Mouse (Mus musculus) hindbrain, postnatal 0 days (tissue): Measurements from ENCODE around the gene Snrnp35. TPM values are rescaled to one million over a fixed set of nuclear protein-coding genes. Genes with fewer than 3 reads are reported as not detected.

ENCODE experiments used
- ATAC-seq: fragments of 200-750 bp; cut with Nextera tagmentation; 2 replicates; pipeline ENCODE4 v1.8.0; 2017; ENCODE audit warnings: mild to moderate bottlenecking, moderate TSS enrichment, moderate library complexity
- DNase-seq: peaks from one replicate; pipeline ENCODE4 v3.0.0-alpha.2; 2015; ENCODE audit warnings: low spot score
- H3K27ac ChIP-seq: fragments of 300-500 bp; sonication (generic); 2 replicates; pipeline ENCODE4 v1.5.1; 2014; ENCODE audit warnings: mild to moderate bottlenecking
- H3K27me3 ChIP-seq: fragments of 300-500 bp; sonication (generic); 2 replicates; pipeline ENCODE4 v1.6.1; 2014; ENCODE audit warnings: low read length, mixed read lengths; ENCODE audit not compliant: insufficient read depth
- H3K36me3 ChIP-seq: fragments of 300-500 bp; sonication (generic); 2 replicates; pipeline ENCODE4 v1.6.1; 2014; ENCODE audit warnings: low read length, mixed read lengths; ENCODE audit not compliant: insufficient read depth
- H3K4me1 ChIP-seq: fragments of 300-500 bp; sonication (generic); 2 replicates; pipeline ENCODE4 v1.6.1; 2014; ENCODE audit warnings: antibody characterized with exemption, low read length, mixed read lengths; ENCODE audit not compliant: insufficient read depth
- H3K4me2 ChIP-seq: fragments of 300-500 bp; sonication (generic); 2 replicates; pipeline ENCODE4 v1.6.1; 2014; ENCODE audit warnings: low read depth, mild to moderate bottlenecking, low read length, moderate library complexity, mixed read lengths
- H3K4me3 ChIP-seq: fragments of 300-500 bp; sonication (generic); 2 replicates; pipeline ENCODE4 v1.5.1; 2014; ENCODE audit warnings: low read length
- H3K9ac ChIP-seq: fragments of 300-500 bp; sonication (generic); replicated peaks from 2 replicates; pipeline ENCODE4 v1.6.1; 2014; ENCODE audit warnings: mild to moderate bottlenecking, low read length, moderate library complexity, mixed read lengths
- H3K9me3 ChIP-seq: fragments of 300-500 bp; sonication (generic); 2 replicates; pipeline ENCODE4 v1.6.1; 2016; ENCODE audit warnings: low read length, mixed read lengths
- CTCF ChIP-seq: IDR thresholded peaks from 2 replicates; pipeline ENCODE4 v1.5.1; 2016; ENCODE audit warnings: antibody characterized with exemption, control low read depth, low read depth
- WGBS: fragments of 180-500 bp; shearing (Covaris S2); extraction: QIAGEN DNeasy Blood & Tissue Kit; methylation state at CpG from one replicate; pipeline ENCODE4 v1.1.7; 2014; 5-methylcytosine and 5-hydroxymethylcytosine counted together
- polyA plus RNA-seq: library from polyadenylated mRNA; unstranded; fragments of >200 nt; fragmentation: Nextera tagmentation; extraction: Ambion mirVana; gene quantifications from 2 replicates; pipeline ENCODE4 v1.2.1, GENCODE M21; 2015
- total RNA-seq: library from RNA; depleted of rRNA; stranded (reverse); fragments of >200 nt; gene quantifications from 2 replicates; pipeline ENCODE4 v1.2.3, GENCODE M21; 2014

Snrnp35 gene
- total and polyA plus RNA-seq, 2 experiments from 2014 or later, result 4.0 to 13.9 TPM

- DNase-seq, result no peak
- H3K4me2 ChIP-seq, result peak overlapping the region; percentile 70
- 10% methylated on average over 14 of the region's 14 CpGs for WGBS
Measured at GRCm38 (mm10) chr5:124531583-124531930, 48.6 kb downstream of the Snrnp35 start.

GRCm38 (mm10) chr5:124532451-124532850, 49.5 kb downstream of the Snrnp35 start:
- Histone ChIP-seq H3K4me1 (peaks cover 4% of the 10 kb centered on the region), H3K9me3 (no peaks in the 10 kb centered on the region), H3K27ac (no peak overlapping the region), H3K27me3 (no peaks in the 10 kb centered on the region), H3K4me3 (no peak overlapping the region), H3K4me2 (no peak overlapping the region), H3K36me3 (no peaks in the 10 kb centered on the region), H3K9ac (no peak overlapping the region)
- WGBS, result 43% methylated on average over 7 of the region's 7 CpGs
- no peak for ATAC-seq
- TF ChIP-seq CTCF, result no peak
- DNase-seq, result no peak

More at GRCm38 (mm10) chr5:124531583-124531930, 48.6 kb downstream of the Snrnp35 start:
- H3K9me3 ChIP-seq, result no peaks in the 10 kb centered on the region
- ATAC-seq, result no peak
- H3K4me3 ChIP-seq, result peak overlapping the region; percentile 68
- no peak for TF ChIP-seq CTCF
- peak overlapping the region; percentile 85 for H3K27ac ChIP-seq
- H3K36me3 ChIP-seq, result no peaks in the 10 kb centered on the region
- H3K27me3 ChIP-seq, result no peaks in the 10 kb centered on the region
- H3K9ac ChIP-seq, result peak overlapping the region; percentile 57
- H3K4me1 ChIP-seq, result peaks cover 4% of the 10 kb centered on the region

GRCm38 (mm10) chr5:124535016-124535415, 52.1 kb downstream of the Snrnp35 start:
- H3K9ac ChIP-seq, result no peak overlapping the region

GRCm38 (mm10) chr5:124536776-124537175, 53.8 kb downstream of the Snrnp35 start:
- 0 out of 2 replicates have a peak overlapping the region, but pooled peaks have one; percentile 7 for H3K4me3 ChIP-seq
- peaks cover under 1% of the 10 kb centered on the region; the same call in 1 of the 2 replicates for H3K4me1 ChIP-seq
- H3K9ac ChIP-seq, result peak overlapping the region; percentile 7; the same call in 1 of the 2 replicates
- WGBS, result 9% methylated on average over 17 of the region's 17 CpGs
- H3K9me3 ChIP-seq, result no peaks in the 10 kb centered on the region
- H3K4me2 ChIP-seq, result peak overlapping the region; percentile 43
- H3K27ac ChIP-seq, result no peak overlapping the region
- peak; percentile 13; the same call in 1 of the 2 replicates for TF ChIP-seq CTCF
- H3K36me3 ChIP-seq, result no peaks in the 10 kb centered on the region
- DNase-seq, result peak; percentile 12
- H3K27me3 ChIP-seq, result no peaks in the 10 kb centered on the region
- no peak for ATAC-seq

More at GRCm38 (mm10) chr5:124535016-124535415, 52.1 kb downstream of the Snrnp35 start:
- H3K36me3 ChIP-seq, result no peaks in the 10 kb centered on the region
- no peak for TF ChIP-seq CTCF
- H3K27ac ChIP-seq, result no peak overlapping the region
- H3K4me1 ChIP-seq, result peaks cover 4% of the 10 kb centered on the region
- H3K4me3 ChIP-seq, result no peak overlapping the region
- no peaks in the 10 kb centered on the region for H3K27me3 ChIP-seq
- ATAC-seq, result no peak
- H3K4me2 ChIP-seq, result no peak overlapping the region
- no peak for DNase-seq
- no peaks in the 10 kb centered on the region for H3K9me3 ChIP-seq
- WGBS, result 70% methylated on average over 5 of the region's 5 CpGs

GRCm38 (mm10) chr5:124538813-124539792, 56.2 kb downstream of the Snrnp35 start:
- Histone ChIP-seq H3K27ac (no peak overlapping the region), H3K9me3 (no peaks in the 10 kb centered on the region), H3K4me3 (no peak overlapping the region), H3K4me2 (no peak overlapping the region), H3K4me1 (no peaks in the 10 kb centered on the region; the same call in 1 of the 2 replicates), H3K9ac (no peak overlapping the region), H3K27me3 (no peaks in the 10 kb centered on the region), H3K36me3 (peaks cover 2% of the 10 kb centered on the region; the same call in 1 of the 2 replicates)
- ATAC-seq (no peak), DNase-seq (peak; percentile 51)
- TF ChIP-seq CTCF, result peak; percentile 50
- WGBS, result 76% methylated on average over 15 of the region's 16 CpGs

GRCm38 (mm10) chr5:124539905-124540304, 57.0 kb downstream of the Snrnp35 start:
- H3K4me3 ChIP-seq, result peak overlapping the region; percentile 63; the same call in 1 of the 2 replicates
- no peak overlapping the region; the same call in 1 of the 2 replicates for H3K9ac ChIP-seq
- no peak for ATAC-seq

More at GRCm38 (mm10) chr5:124539905-124540304, 57.0 kb downstream of the Snrnp35 start:
- 75% methylated on average over 4 of the region's 4 CpGs for WGBS
- H3K36me3 ChIP-seq, result peaks cover 6% of the 10 kb centered on the region; the same call in 1 of the 2 replicates
- no peak for DNase-seq
- no peak for TF ChIP-seq CTCF
- H3K27ac ChIP-seq, result peak overlapping the region; percentile 78
- no peaks in the 10 kb centered on the region for H3K9me3 ChIP-seq
- no peaks in the 10 kb centered on the region; the same call in 1 of the 2 replicates for H3K4me1 ChIP-seq
- no peaks in the 10 kb centered on the region for H3K27me3 ChIP-seq
- peak overlapping the region; percentile 48 for H3K4me2 ChIP-seq
